Mouse (Mus musculus): ENCODE data around the gene Oosp2. TPM values are rescaled to one million over a fixed set of nuclear protein-coding genes. Genes with fewer than 3 reads are reported as not detected.
A peak's percentile ranks its signal among the peaks of the same experiment; 100 is the strongest.

Gene Oosp2
- polyA plus RNA-seq (2012; rRNA removed), result not detected in 2 replicates

DNA sequence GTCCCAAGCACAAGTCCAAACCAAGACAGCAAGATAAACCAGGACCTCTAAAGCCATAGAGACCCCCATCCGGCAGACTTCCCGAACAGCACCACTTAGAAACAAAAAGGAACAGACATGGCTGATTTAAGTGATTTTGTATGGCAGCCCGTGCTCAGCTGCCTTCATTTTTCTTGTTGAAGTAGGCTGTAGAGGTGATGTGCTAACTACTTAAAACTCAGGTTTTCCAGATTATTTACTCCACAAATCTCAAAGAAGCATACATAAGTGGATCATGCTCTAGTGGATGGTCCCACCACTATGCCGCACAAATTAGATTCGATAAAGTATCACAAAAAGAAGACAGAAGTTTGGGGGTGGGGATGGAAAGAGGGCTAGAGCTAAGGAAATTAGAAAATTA lies at the start of gene Oosp2:
Gene Oosp2, minus strand, starts transcription at position 101 of the 400 bp plus-strand sequence.
- H3K36me3 ChIP-seq (ENCODE audit: control insufficient read depth, insufficient read depth, low read length), result no peaks in the 10 kb centered on the region
- WGBS, result 95% methylated on average over 5 of the region's 5 CpGs
- no peak for DNase-seq
- no peak within 1 kb of the TSS for H3K4me3 ChIP-seq (ENCODE audit: control insufficient read depth, insufficient read depth, low read length)
- H3K27me3 ChIP-seq (ENCODE audit: control insufficient read depth, insufficient read depth, low read length), result no peaks in the 10 kb centered on the region
- TF ChIP-seq CTCF (IDR thresholded peaks at IDR 0.05; ENCODE audit: borderline replicate concordance, control insufficient read depth, extremely low read depth, insufficient read depth, low read length, poor library complexity), result no peak
- TF ChIP-seq POLR2A (IDR thresholded peaks at IDR 0.05; ENCODE audit: control insufficient read depth, extremely low read depth, insufficient read depth, low read length, poor library complexity), result no peak
- H3K4me1 ChIP-seq (replicated peaks; ENCODE audit: control insufficient read depth, insufficient read depth, low read length), result no peaks in the 10 kb centered on the region
- H3K27ac ChIP-seq (ENCODE audit: control insufficient read depth, insufficient read depth, low read length), result no peak within 1 kb of the TSS

DNA sequence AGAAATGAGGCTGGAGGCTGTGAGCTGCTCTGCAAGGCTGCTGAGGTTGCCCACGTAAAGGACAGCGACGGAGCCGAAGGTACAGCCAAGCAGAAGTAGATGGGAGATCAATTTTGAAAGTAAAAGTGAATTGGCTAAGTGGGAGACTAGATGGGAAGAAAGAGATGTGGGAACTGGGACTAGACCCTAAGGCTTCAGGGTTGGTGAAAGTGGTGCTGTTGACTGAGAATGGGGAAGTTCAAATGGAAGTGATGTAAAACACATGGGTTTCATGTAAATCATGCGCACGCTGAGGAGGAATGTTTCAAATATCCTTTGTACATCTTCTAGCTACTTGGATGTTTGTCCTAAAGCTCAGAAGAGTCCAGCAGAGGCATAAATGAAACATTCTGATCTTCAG lies 38.0 kb upstream of the Oosp2 start:
- WGBS, result 78% methylated on average over 6 of the region's 6 CpGs
- no peak overlapping the region for H3K4me3 ChIP-seq (ENCODE audit: control insufficient read depth, insufficient read depth, low read length)
- H3K36me3 ChIP-seq (ENCODE audit: control insufficient read depth, insufficient read depth, low read length), result no peaks in the 10 kb centered on the region
- H3K4me1 ChIP-seq (replicated peaks; ENCODE audit: control insufficient read depth, insufficient read depth, low read length), result no peaks in the 10 kb centered on the region
- H3K27ac ChIP-seq (ENCODE audit: control insufficient read depth, insufficient read depth, low read length), result no peak overlapping the region
- TF ChIP-seq POLR2A (IDR thresholded peaks at IDR 0.05; ENCODE audit: control insufficient read depth, extremely low read depth, insufficient read depth, low read length, poor library complexity) (no peak), CTCF (IDR thresholded peaks at IDR 0.05; ENCODE audit: borderline replicate concordance, control insufficient read depth, extremely low read depth, insufficient read depth, low read length, poor library complexity) (no peak)
- no peak for DNase-seq
- H3K27me3 ChIP-seq (ENCODE audit: control insufficient read depth, insufficient read depth, low read length), result no peaks in the 10 kb centered on the region

DNA sequence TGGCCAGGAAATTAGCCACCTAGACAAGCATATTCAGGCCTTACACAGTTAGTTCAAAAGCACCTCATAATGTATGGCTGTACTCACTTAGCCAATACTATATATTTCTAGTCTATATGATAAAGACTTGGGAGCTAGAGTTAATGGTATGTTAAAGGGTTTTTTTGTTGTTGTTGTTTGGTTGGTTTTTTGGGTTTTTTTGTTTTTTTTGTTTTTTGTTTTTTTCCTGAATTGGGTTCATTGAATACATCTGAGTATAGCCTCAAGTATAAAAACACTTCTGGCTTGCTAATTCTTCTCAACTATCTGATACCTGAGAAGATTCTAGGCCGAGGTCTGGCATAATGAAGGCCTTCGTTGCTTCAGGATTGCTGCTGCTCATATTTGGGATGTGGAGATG lies 36.4 kb upstream of the Oosp2 start, which contains the start of gene Oosp3:
Gene Oosp3, plus strand, starts transcription at position 301 of the 400 bp plus-strand sequence.
- no peaks in the 10 kb centered on the region for H3K36me3 ChIP-seq (ENCODE audit: control insufficient read depth, insufficient read depth, low read length)
- WGBS, result 95% methylated on average over 2 of the region's 2 CpGs
- no peak within 1 kb of the TSS for H3K27ac ChIP-seq (ENCODE audit: control insufficient read depth, insufficient read depth, low read length)
- H3K27me3 ChIP-seq (ENCODE audit: control insufficient read depth, insufficient read depth, low read length), result no peaks in the 10 kb centered on the region
- no peak for DNase-seq
- no peak within 1 kb of the TSS for H3K4me3 ChIP-seq (ENCODE audit: control insufficient read depth, insufficient read depth, low read length)
- TF ChIP-seq CTCF (IDR thresholded peaks at IDR 0.05; ENCODE audit: borderline replicate concordance, control insufficient read depth, extremely low read depth, insufficient read depth, low read length, poor library complexity) (no peak), POLR2A (IDR thresholded peaks at IDR 0.05; ENCODE audit: control insufficient read depth, extremely low read depth, insufficient read depth, low read length, poor library complexity) (no peak)
- no peaks in the 10 kb centered on the region for H3K4me1 ChIP-seq (replicated peaks; ENCODE audit: control insufficient read depth, insufficient read depth, low read length)

DNA sequence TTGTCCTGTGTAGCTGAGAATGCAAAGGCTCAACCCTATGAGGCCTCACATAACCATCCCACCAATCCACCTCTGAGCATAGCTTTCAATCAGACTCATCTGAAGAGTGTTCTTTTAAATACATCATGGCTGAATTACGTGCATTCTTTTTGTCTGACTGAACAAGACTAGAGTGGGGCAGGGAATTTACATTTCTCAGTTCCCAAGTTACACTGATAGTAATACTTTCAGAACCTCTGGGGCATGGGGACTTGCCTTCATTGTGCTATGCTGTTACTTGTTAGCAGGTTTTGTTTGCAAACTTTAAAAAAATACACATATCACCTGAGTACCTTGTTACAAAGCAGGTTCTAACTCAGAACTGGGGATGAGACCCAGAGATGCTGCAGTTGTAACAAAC lies 31.1 kb upstream of the Oosp2 start:
- no peak for DNase-seq
- Histone ChIP-seq H3K36me3 (ENCODE audit: control insufficient read depth, insufficient read depth, low read length) (no peaks in the 10 kb centered on the region), H3K27me3 (ENCODE audit: control insufficient read depth, insufficient read depth, low read length) (no peaks in the 10 kb centered on the region), H3K4me1 (replicated peaks; ENCODE audit: control insufficient read depth, insufficient read depth, low read length) (0 out of 2 replicates have a peak, but pooled peaks cover 4% of the 10 kb centered on the region), H3K4me3 (ENCODE audit: control insufficient read depth, insufficient read depth, low read length) (no peak overlapping the region), H3K27ac (ENCODE audit: control insufficient read depth, insufficient read depth, low read length) (no peak overlapping the region)
- WGBS, result 83% methylated on average over 1 of the region's 1 CpGs
- no peak for TF ChIP-seq CTCF (IDR thresholded peaks at IDR 0.05; ENCODE audit: borderline replicate concordance, control insufficient read depth, extremely low read depth, insufficient read depth, low read length, poor library complexity)
- TF ChIP-seq POLR2A (IDR thresholded peaks at IDR 0.05; ENCODE audit: control insufficient read depth, extremely low read depth, insufficient read depth, low read length, poor library complexity), result no peak

DNA sequence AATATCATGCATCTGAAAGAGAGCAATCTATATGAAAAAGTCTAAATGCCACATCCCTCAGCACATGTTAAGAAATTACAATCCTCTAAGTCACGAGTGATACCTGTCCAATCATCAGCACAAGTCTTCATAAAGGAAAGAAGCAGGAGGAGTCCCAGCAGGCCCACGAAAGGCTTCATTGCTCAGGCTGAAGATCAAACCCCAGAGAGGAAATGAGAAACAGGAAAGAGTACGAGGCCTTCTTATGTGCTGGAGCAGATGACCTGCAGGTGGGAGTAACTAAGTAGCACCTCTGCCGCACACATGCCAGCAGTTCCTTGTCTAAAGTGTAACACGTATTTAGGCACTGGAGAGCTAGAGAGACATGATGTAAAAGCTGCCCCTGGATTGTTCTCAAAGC lies 30.5 kb upstream of the Oosp2 start, which contains the start of gene Oosp1:
Gene Oosp1, minus strand, starts transcription at position 312 of the 400 bp plus-strand sequence.
- TF ChIP-seq CTCF (IDR thresholded peaks at IDR 0.05; ENCODE audit: borderline replicate concordance, control insufficient read depth, extremely low read depth, insufficient read depth, low read length, poor library complexity) (no peak), POLR2A (IDR thresholded peaks at IDR 0.05; ENCODE audit: control insufficient read depth, extremely low read depth, insufficient read depth, low read length, poor library complexity) (no peak)
- H3K27ac ChIP-seq (ENCODE audit: control insufficient read depth, insufficient read depth, low read length), result no peak within 1 kb of the TSS
- H3K4me3 ChIP-seq (ENCODE audit: control insufficient read depth, insufficient read depth, low read length), result no peak within 1 kb of the TSS
- H3K27me3 ChIP-seq (ENCODE audit: control insufficient read depth, insufficient read depth, low read length), result no peaks in the 10 kb centered on the region
- 0 out of 2 replicates have a peak, but pooled peaks cover 4% of the 10 kb centered on the region for H3K4me1 ChIP-seq (replicated peaks; ENCODE audit: control insufficient read depth, insufficient read depth, low read length)
- DNase-seq, result peak; percentile 2
- WGBS, result 17% methylated on average over 5 of the region's 5 CpGs
- no peaks in the 10 kb centered on the region for H3K36me3 ChIP-seq (ENCODE audit: control insufficient read depth, insufficient read depth, low read length)

DNA sequence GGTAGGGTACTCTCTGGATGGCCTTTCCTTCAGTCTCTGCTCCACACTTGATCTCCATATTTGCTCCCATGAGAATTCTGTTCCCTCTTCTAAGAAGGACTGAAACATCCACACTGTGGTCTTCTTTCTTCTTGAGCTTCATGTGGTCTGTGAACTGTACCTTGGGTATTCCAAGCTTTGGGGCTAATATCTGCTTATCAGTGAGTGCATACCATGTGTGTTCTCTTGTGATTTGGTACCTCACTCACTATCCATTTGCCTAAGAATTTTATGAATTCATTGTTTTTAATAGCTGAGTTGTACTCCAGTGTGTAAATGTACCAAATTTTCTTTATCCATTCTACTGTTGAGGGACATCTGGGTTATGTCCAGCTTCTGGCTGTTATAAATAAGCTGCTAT lies 1.2 kb upstream of the Oosp2 start:
- no peaks in the 10 kb centered on the region for H3K4me1 ChIP-seq (replicated peaks; ENCODE audit: control insufficient read depth, insufficient read depth, low read length)
- no peak overlapping the region for H3K27ac ChIP-seq (ENCODE audit: control insufficient read depth, insufficient read depth, low read length)
- H3K27me3 ChIP-seq (ENCODE audit: control insufficient read depth, insufficient read depth, low read length), result no peaks in the 10 kb centered on the region
- H3K4me3 ChIP-seq (ENCODE audit: control insufficient read depth, insufficient read depth, low read length), result no peak overlapping the region
- no peak for DNase-seq
- no peaks in the 10 kb centered on the region for H3K36me3 ChIP-seq (ENCODE audit: control insufficient read depth, insufficient read depth, low read length)
- no peak for TF ChIP-seq CTCF (IDR thresholded peaks at IDR 0.05; ENCODE audit: borderline replicate concordance, control insufficient read depth, extremely low read depth, insufficient read depth, low read length, poor library complexity)
- no peak for TF ChIP-seq POLR2A (IDR thresholded peaks at IDR 0.05; ENCODE audit: control insufficient read depth, extremely low read depth, insufficient read depth, low read length, poor library complexity)

DNA sequence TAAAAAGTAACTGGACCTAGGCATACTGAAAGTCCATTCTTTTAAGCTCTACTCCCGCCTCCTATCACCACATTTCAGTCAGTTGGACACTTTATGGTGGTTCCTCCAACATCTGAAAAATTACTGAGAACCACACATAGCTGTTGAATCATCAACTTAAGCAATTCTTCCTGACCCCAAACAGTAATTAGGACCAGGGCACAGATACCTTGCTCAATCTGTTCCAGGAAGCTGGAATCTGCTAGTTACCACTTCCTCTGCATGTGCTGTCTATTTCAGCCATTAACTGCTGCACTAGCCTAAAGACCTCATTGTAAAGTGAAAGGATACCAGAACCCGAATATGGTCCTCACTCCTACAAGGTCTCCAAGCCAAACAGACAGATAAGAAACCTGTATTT lies 1.2 kb downstream of the Oosp2 start:
- Histone ChIP-seq H3K4me3 (ENCODE audit: control insufficient read depth, insufficient read depth, low read length) (no peak overlapping the region), H3K27ac (ENCODE audit: control insufficient read depth, insufficient read depth, low read length) (no peak overlapping the region), H3K36me3 (ENCODE audit: control insufficient read depth, insufficient read depth, low read length) (no peaks in the 10 kb centered on the region), H3K4me1 (replicated peaks; ENCODE audit: control insufficient read depth, insufficient read depth, low read length) (no peaks in the 10 kb centered on the region), H3K27me3 (ENCODE audit: control insufficient read depth, insufficient read depth, low read length) (no peaks in the 10 kb centered on the region)
- TF ChIP-seq POLR2A (IDR thresholded peaks at IDR 0.05; ENCODE audit: control insufficient read depth, extremely low read depth, insufficient read depth, low read length, poor library complexity) (no peak), CTCF (IDR thresholded peaks at IDR 0.05; ENCODE audit: borderline replicate concordance, control insufficient read depth, extremely low read depth, insufficient read depth, low read length, poor library complexity) (no peak)
- WGBS, result 65% methylated on average over 2 of the region's 2 CpGs
- DNase-seq, result no peak
